Mouse (Mus musculus) midbrain, postnatal 0 days (tissue): ENCODE results near the gene Slc38a1. TPM values are rescaled to one million over a fixed set of nuclear protein-coding genes. Genes with fewer than 3 reads are reported as not detected.

ENCODE experiments used
- ATAC-seq: fragments of 200-750 bp; cut with Nextera tagmentation; 2 replicates; pipeline ENCODE4 v1.8.0; 2017; ENCODE audit warnings: moderate number of reproducible peaks, mild to moderate bottlenecking, moderate TSS enrichment, moderate library complexity; ENCODE audit not compliant: low FRiP score
- DNase-seq: peaks from one replicate; pipeline ENCODE4 v3.0.0-alpha.2; 2015; ENCODE audit warnings: low spot score
- H3K27ac ChIP-seq: fragments of 300-500 bp; sonication (generic); 2 replicates; pipeline ENCODE4 v1.5.1; 2014; ENCODE audit warnings: low read depth, mild to moderate bottlenecking, low read length, mixed read lengths
- H3K27me3 ChIP-seq: fragments of 300-500 bp; sonication (generic); 2 replicates; pipeline ENCODE4 v1.6.1; 2014; ENCODE audit warnings: low read length, control low read depth, mixed read lengths; ENCODE audit not compliant: insufficient read depth
- H3K36me3 ChIP-seq: fragments of 300-500 bp; sonication (generic); 2 replicates; pipeline ENCODE4 v1.6.1; 2014; ENCODE audit warnings: low read length, control low read depth, mixed read lengths; ENCODE audit not compliant: insufficient read depth
- H3K4me1 ChIP-seq: fragments of 300-500 bp; sonication (generic); 2 replicates; pipeline ENCODE4 v1.6.1; 2014; ENCODE audit warnings: mild to moderate bottlenecking, control low read depth, antibody characterized with exemption, low read length, mixed read lengths; ENCODE audit not compliant: insufficient read depth
- H3K4me2 ChIP-seq: fragments of 300-500 bp; sonication (generic); 2 replicates; pipeline ENCODE4 v1.6.1; 2014; ENCODE audit warnings: low read depth, mild to moderate bottlenecking, low read length, mixed read lengths; ENCODE audit not compliant: poor library complexity, severe bottlenecking
- H3K4me3 ChIP-seq: fragments of 300-500 bp; sonication (generic); 2 replicates; pipeline ENCODE4 v1.5.1; 2014; ENCODE audit warnings: low read depth, mild to moderate bottlenecking, low read length, moderate library complexity
- H3K9ac ChIP-seq: fragments of 300-500 bp; sonication (generic); replicated peaks from 2 replicates; pipeline ENCODE4 v1.6.1; 2014; ENCODE audit warnings: mild to moderate bottlenecking, low read length, moderate library complexity, mixed read lengths; ENCODE audit not compliant: poor library complexity, severe bottlenecking
- H3K9me3 ChIP-seq: fragments of 300-500 bp; sonication (generic); 2 replicates; pipeline ENCODE4 v1.6.1; 2016; ENCODE audit warnings: low read length, control low read depth
- CTCF ChIP-seq: IDR thresholded peaks from 2 replicates; pipeline ENCODE4 v1.5.1; 2016; ENCODE audit warnings: antibody characterized with exemption, mild to moderate bottlenecking
- WGBS: fragments of 180-500 bp; shearing (Covaris S2); extraction: QIAGEN DNeasy Blood & Tissue Kit; methylation state at CpG from one replicate; pipeline ENCODE4 v1.1.7; 2014; 5-methylcytosine and 5-hydroxymethylcytosine counted together
- polyA plus RNA-seq: library from polyadenylated mRNA; unstranded; fragments of >200 nt; fragmentation: Nextera tagmentation; extraction: Ambion mirVana; gene quantifications from 2 replicates; pipeline ENCODE4 v1.2.1, GENCODE M21; 2015
- total RNA-seq: library from RNA; depleted of rRNA; stranded (reverse); fragments of >200 nt; gene quantifications from 2 replicates; pipeline ENCODE4 v1.2.3, GENCODE M21; 2014

Gene Slc38a1
- total and polyA plus RNA-seq, 2 experiments from 2014 or later = 75.2 to 91.2 TPM

DNA sequence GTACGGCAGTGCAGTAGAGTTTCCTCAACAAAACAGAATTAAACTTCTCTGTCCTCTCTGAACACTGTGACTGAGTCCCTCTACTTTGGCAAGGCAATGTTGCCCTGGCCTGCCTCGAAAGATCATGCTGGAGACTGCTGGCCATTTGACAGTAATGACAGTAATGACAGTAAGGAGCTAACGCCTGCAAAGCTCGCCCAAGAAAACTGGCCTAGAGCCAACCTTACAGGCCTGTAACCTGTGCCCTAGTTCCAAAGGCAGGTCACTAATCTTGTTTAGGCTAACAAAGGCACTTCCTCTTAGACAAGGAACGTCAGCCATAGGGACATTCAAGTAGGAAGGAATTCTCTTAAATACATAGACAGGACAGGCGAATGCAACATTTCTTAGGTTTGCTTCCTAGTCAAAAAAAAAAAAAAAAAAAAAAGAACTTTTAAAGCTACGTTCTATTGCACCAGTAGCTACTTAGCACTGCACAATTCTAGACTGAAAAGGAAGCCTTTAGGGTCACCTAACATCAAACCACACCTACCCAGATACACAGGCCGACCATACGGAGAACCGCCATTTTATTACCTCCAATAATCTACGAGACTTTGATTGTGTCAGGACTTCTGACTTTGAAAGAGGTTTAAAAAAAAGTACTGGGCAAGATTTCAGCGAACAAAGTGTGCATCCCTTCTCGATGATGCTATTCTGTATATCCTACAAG lies 74.3 kb downstream of the Slc38a1 start:
- no peak for ATAC-seq
- TF ChIP-seq CTCF = no peak
- Histone ChIP-seq H3K4me3 (no peak overlapping the region), H3K36me3 (peaks cover 3% of the 10 kb centered on the region; the same call in 1 of the 2 replicates), H3K9me3 (no peaks in the 10 kb centered on the region), H3K27ac (no peak overlapping the region), H3K9ac (no peak overlapping the region), H3K4me1 (0 out of 2 replicates have a peak, but pooled peaks cover 3% of the 10 kb centered on the region), H3K4me2 (no peak overlapping the region), H3K27me3 (no peaks in the 10 kb centered on the region)
- DNase-seq = peak; percentile 31
- 74% methylated on average over 13 of the region's 13 CpGs for WGBS

GRCm38 (mm10) chr15:96566850-96567271 lies 75.9 kb downstream of the Slc38a1 start:
- Histone ChIP-seq H3K27me3 (no peaks in the 10 kb centered on the region), H3K4me1 (0 out of 2 replicates have a peak, but pooled peaks cover 3% of the 10 kb centered on the region), H3K4me2 (peak overlapping the region; percentile 37; the same call in 1 of the 2 replicates), H3K9me3 (no peaks in the 10 kb centered on the region), H3K27ac (no peak overlapping the region), H3K4me3 (no peak overlapping the region), H3K9ac (no peak overlapping the region), H3K36me3 (no peaks in the 10 kb centered on the region)
- peak; percentile 21 for DNase-seq
- 5% methylated on average over 14 of the region's 14 CpGs for WGBS
- TF ChIP-seq CTCF = peak; percentile 33; the same call in 1 of the 2 replicates
- ATAC-seq = no peak

GRCm38 (mm10) chr15:96563852-96564251 lies 78.9 kb downstream of the Slc38a1 start:
- no peak overlapping the region for H3K4me3 ChIP-seq
- H3K4me1 ChIP-seq = 0 out of 2 replicates have a peak, but pooled peaks cover 3% of the 10 kb centered on the region
- no peak for TF ChIP-seq CTCF
- no peak overlapping the region for H3K9ac ChIP-seq
- H3K36me3 ChIP-seq = no peaks in the 10 kb centered on the region
- H3K27me3 ChIP-seq = no peaks in the 10 kb centered on the region
- no peaks in the 10 kb centered on the region for H3K9me3 ChIP-seq
- no peak overlapping the region for H3K27ac ChIP-seq
- no peak overlapping the region for H3K4me2 ChIP-seq
- 76% methylated on average over 1 of the region's 1 CpGs for WGBS
- ATAC-seq (no peak), DNase-seq (no peak)

DNA sequence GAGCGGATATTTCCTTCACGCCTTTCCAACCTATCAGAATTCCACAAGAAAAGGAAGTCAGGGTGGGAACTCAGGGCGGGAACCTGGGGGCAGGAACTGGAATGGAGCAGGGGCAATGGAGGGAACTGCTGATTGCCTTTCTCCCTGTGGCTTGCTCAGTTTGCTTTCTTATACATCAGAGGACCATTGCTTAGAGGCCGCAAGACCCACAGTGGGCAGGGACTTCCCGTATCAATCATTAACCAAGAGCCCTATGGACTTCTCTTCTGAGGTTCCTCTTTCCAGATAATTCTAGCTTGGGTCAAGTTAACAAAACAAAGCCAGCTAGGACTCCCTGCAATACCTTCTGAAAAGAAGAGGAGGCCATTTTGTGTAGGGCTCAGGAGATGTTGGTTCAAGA lies 80.2 kb downstream of the Slc38a1 start:
- no peak overlapping the region for H3K4me2 ChIP-seq
- no peaks in the 10 kb centered on the region for H3K27me3 ChIP-seq
- 0 out of 2 replicates have a peak, but pooled peaks cover 3% of the 10 kb centered on the region for H3K4me1 ChIP-seq
- no peak overlapping the region for H3K9ac ChIP-seq
- TF ChIP-seq CTCF = no peak
- no peaks in the 10 kb centered on the region for H3K9me3 ChIP-seq
- ATAC-seq = no peak
- no peak overlapping the region for H3K27ac ChIP-seq
- DNase-seq = no peak
- H3K36me3 ChIP-seq = no peaks in the 10 kb centered on the region
- no peak overlapping the region for H3K4me3 ChIP-seq
- WGBS = 91% methylated on average over 5 of the region's 5 CpGs

- no peak for DNase-seq
- Histone ChIP-seq H3K4me1 (no peaks in the 10 kb centered on the region), H3K27ac (no peak overlapping the region), H3K27me3 (no peaks in the 10 kb centered on the region), H3K36me3 (no peaks in the 10 kb centered on the region), H3K4me2 (no peak overlapping the region), H3K9me3 (no peaks in the 10 kb centered on the region), H3K4me3 (no peak overlapping the region), H3K9ac (no peak overlapping the region)
- ATAC-seq = no peak
- no peak for TF ChIP-seq CTCF
- WGBS = 94% methylated on average over 14 of the region's 14 CpGs
Observed at GRCm38 (mm10) chr15:96560576-96561298, 82.0 kb downstream of the Slc38a1 start.
